Mouse (Mus musculus): ENCODE results near the gene Ell2.

- no peak for TF ChIP-seq CTCF (IDR thresholded peaks at IDR 0.05; ENCODE audit: control insufficient read depth, insufficient read depth, insufficient replicate concordance, low read depth, low read length)
- no peak for TF ChIP-seq POLR2A (IDR thresholded peaks at IDR 0.05; ENCODE audit: control insufficient read depth, low read depth, low read length)
Measured at GRCm38 (mm10) chr13:75730717-75731116, 24.2 kb downstream of the Ell2 start.
